Mouse (Mus musculus) ES-Bruce4 (cell line): ENCODE measurements around the gene Tmf1. TPM values are rescaled to one million over a fixed set of nuclear protein-coding genes. Genes with fewer than 3 reads are reported as not detected.

ENCODE experiments used
- H3K27ac ChIP-seq: 2 replicates; pipeline ENCODE4 v1.5.1; 2012; ENCODE audit warnings: low read length, inconsistent platforms; ENCODE audit not compliant: insufficient read depth
- H3K27me3 ChIP-seq: 2 replicates; pipeline ENCODE4 v1.6.1; 2012; ENCODE audit warnings: mild to moderate bottlenecking, low read length, inconsistent platforms; ENCODE audit not compliant: control insufficient read depth, poor library complexity, insufficient read depth, severe bottlenecking
- H3K36me3 ChIP-seq: 2 replicates; pipeline ENCODE4 v1.6.1; 2012; ENCODE audit warnings: inconsistent platforms, mild to moderate bottlenecking, low read length, moderate library complexity; ENCODE audit not compliant: control insufficient read depth, poor library complexity, insufficient read depth, severe bottlenecking
- H3K4me1 ChIP-seq: one replicate; pipeline ENCODE4 v1.8.1; 2011; ENCODE audit warnings: low read length; ENCODE audit not compliant: control insufficient read depth, insufficient read depth
- H3K4me3 ChIP-seq: 2 replicates; pipeline ENCODE4 v1.5.1; 2011; ENCODE audit warnings: low read depth, mild to moderate bottlenecking, low read length
- H3K9ac ChIP-seq: 2 replicates; pipeline ENCODE4 v1.6.1; 2012; ENCODE audit warnings: low read depth, mild to moderate bottlenecking, inconsistent platforms; ENCODE audit not compliant: poor library complexity, severe bottlenecking
- H3K9me3 ChIP-seq: replicated peaks from 2 replicates; pipeline ENCODE4 v1.6.1; 2012; ENCODE audit warnings: mild to moderate bottlenecking, low read length, inconsistent platforms; ENCODE audit not compliant: control insufficient read depth, poor library complexity, insufficient read depth, severe bottlenecking
- CTCF ChIP-seq: IDR thresholded peaks from one replicate; pipeline ENCODE4 v1.8.1; 2011; ENCODE audit warnings: low read depth, low read length
- EP300 ChIP-seq: IDR thresholded peaks from 2 replicates; pipeline ENCODE4 v1.6.1; 2011; ENCODE audit warnings: low read depth, low read length; ENCODE audit not compliant: insufficient read depth
- POLR2A ChIP-seq: IDR thresholded peaks from one replicate; pipeline ENCODE4 v1.8.1; 2011; ENCODE audit warnings: low read length; ENCODE audit not compliant: insufficient read depth
- polyA plus RNA-seq: library from polyadenylated mRNA; stranded (reverse); fragments of >200 nt; gene quantifications from 2 replicates; pipeline ENCODE4 v1.2.4, GENCODE M21; 2011; ENCODE audit warnings: low read depth; ENCODE audit not compliant: missing spikeins, insufficient read depth, insufficient read length

Tmf1 gene
- polyA plus RNA-seq, 1 experiment = 52.4 TPM

DNA sequence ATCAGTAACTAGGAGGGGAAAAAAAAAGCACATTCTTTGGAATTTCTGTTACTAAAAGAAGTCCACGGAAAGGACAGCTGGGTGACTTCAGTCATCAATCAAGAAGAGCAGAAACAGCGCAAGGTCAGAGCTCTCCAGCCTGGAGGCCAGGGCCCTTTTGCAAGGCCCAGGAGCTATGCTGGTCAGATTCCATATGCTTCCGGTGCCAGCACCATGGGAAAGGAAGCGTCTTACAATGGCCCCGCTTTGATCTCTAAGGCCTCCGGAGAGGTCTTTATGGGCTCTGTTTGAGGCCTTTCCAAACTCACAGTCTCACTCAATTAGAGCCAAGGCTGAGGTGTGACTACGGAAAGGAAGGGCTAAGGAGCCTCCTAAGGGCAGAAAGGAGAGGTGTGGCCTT lies 34.6 kb downstream of the Tmf1 start:
- H3K4me1 ChIP-seq = no peaks in the 10 kb centered on the region
- TF ChIP-seq POLR2A = no peak
- TF ChIP-seq CTCF = no peak
- TF ChIP-seq EP300 = no peak
- no peak overlapping the region for H3K4me3 ChIP-seq
- H3K27me3 ChIP-seq = no peaks in the 10 kb centered on the region
- H3K9me3 ChIP-seq = no peaks in the 10 kb centered on the region
- no peaks in the 10 kb centered on the region for H3K36me3 ChIP-seq
- H3K27ac ChIP-seq = no peak overlapping the region
- no peak overlapping the region for H3K9ac ChIP-seq

DNA sequence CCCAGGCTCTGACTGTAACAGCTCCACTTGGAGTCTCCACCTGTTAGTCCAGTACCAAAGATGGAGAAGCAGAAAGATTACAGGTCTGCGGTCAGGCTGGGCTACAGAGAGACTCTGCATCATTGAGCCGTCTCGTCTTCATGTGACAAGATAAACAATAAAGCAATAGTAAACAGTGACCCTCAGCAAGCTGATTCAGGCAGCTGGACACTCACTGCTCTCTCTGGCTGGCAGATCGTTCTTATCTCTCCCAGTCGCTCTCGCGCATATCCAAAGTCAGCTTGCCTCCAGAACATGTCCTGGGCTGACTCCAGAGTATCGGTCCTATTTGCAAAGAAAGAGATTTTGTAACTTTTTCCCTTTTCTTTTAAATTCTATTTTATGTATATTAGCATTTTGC lies 36.3 kb downstream of the Tmf1 start:
- Histone ChIP-seq H3K9me3 (no peaks in the 10 kb centered on the region), H3K27ac (no peak overlapping the region), H3K4me3 (no peak overlapping the region), H3K27me3 (no peaks in the 10 kb centered on the region), H3K4me1 (no peaks in the 10 kb centered on the region), H3K9ac (no peak overlapping the region), H3K36me3 (no peaks in the 10 kb centered on the region)
- no peak for TF ChIP-seq POLR2A
- TF ChIP-seq EP300 = no peak
- TF ChIP-seq CTCF = no peak

DNA sequence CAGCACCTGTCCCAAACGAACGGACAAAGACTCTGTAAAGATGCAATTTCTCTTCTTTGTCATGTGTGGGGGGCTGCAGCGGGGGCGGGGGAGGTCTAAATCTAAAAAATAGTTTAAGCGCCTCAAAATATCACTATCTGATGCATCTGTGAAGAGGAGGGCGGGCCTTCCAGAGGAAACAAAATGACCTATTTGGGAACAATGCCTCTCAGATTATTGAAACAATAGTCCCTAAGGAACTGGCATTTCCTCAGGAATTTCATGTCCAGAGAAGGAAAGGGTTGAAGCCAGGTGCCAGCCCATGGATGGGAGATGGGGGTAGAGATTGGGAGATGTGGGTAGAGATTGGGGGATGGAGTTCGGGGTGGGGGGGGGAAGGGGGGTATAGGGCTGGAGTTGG lies 37.1 kb downstream of the Tmf1 start:
- Histone ChIP-seq H3K27ac (no peak overlapping the region), H3K9me3 (no peaks in the 10 kb centered on the region)
- TF ChIP-seq CTCF (no peak), EP300 (no peak), POLR2A (no peak)

DNA sequence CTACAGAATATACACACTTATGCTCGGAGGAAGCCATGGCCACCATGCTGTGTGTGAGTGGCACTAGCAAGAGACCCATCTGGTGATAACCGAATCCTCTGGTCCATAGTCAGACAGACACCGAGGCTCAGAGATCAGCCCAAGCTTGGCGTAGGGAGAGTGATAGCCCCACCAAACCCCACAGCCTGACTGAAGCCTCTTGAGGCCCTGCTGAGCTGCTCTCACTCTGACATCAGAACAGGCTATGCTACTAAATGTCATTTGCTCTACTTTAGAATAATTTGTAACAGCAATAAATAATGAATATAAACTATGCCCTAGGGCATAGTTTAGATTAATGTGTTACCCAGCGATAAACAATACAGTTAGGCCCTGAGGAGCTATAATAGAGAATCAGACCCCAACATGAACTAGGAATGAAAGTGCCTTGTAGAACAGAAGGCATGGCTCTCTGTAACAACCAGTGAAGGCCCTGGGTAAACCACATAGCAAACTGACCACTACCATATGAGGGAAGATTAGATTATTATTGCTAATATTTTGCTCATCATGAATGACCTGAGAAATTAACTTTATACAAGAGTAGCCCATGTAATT lies 46.1 kb downstream of the Tmf1 start:
- H3K27ac ChIP-seq = no peak overlapping the region
- no peak overlapping the region for H3K9ac ChIP-seq
- H3K36me3 ChIP-seq = no peaks in the 10 kb centered on the region
- H3K4me1 ChIP-seq = no peaks in the 10 kb centered on the region
- TF ChIP-seq POLR2A (no peak), CTCF (no peak), EP300 (no peak)
- H3K9me3 ChIP-seq = no peaks in the 10 kb centered on the region
- H3K27me3 ChIP-seq = no peaks in the 10 kb centered on the region
- H3K4me3 ChIP-seq = no peak overlapping the region

More for the DNA sequence above, 37.1 kb downstream of the Tmf1 start:
- no peaks in the 10 kb centered on the region for H3K27me3 ChIP-seq
- no peaks in the 10 kb centered on the region for H3K36me3 ChIP-seq
- no peak overlapping the region for H3K4me3 ChIP-seq
- no peaks in the 10 kb centered on the region for H3K4me1 ChIP-seq
- no peak overlapping the region for H3K9ac ChIP-seq

DNA sequence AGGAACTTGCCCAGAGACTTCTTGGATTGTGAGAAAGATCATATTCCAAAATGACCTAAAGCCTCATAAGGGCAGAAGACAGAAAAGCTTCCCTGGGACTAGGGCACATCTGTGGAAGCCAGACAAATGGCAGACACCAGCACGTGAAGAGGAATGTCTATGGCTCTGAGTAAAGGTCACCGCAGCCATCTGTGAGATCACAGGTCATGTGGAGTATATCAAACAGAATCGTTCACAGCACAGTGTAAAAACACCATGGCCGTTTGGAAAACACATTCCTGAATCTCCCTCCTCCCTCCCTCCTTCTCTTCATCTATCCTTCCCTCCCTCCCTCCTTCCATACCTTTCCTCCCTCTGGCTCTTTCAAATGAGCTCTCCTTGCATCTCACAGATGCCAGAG lies 47.1 kb downstream of the Tmf1 start:
- TF ChIP-seq CTCF = no peak
- no peak for TF ChIP-seq EP300
- TF ChIP-seq POLR2A = no peak
- no peaks in the 10 kb centered on the region for H3K4me1 ChIP-seq
- H3K27ac ChIP-seq = no peak overlapping the region
- H3K4me3 ChIP-seq = no peak overlapping the region
- H3K9me3 ChIP-seq = no peaks in the 10 kb centered on the region
- no peak overlapping the region for H3K9ac ChIP-seq
- H3K27me3 ChIP-seq = no peaks in the 10 kb centered on the region
- no peaks in the 10 kb centered on the region for H3K36me3 ChIP-seq

DNA sequence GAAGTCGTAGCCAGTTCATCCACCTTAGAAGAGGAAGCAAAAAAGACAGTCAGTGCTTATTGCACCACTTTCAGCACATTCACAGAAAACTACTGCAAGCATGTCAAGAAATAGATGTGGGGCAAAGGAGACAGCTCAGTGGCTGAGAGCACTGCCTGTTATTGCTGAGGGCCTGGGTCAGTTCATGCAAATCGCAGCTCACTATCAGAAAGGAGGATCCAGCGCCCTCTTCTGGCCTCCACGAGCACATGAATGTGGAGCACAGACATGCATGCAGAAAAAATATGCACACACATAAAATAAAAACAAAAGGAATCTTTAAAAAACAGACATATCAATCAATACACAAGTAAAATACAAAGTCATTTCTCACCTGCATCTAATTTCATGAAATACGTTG lies 47.9 kb downstream of the Tmf1 start:
- Histone ChIP-seq H3K27me3 (no peaks in the 10 kb centered on the region), H3K36me3 (no peaks in the 10 kb centered on the region), H3K4me3 (no peak overlapping the region), H3K9me3 (no peaks in the 10 kb centered on the region), H3K9ac (no peak overlapping the region), H3K27ac (no peak overlapping the region), H3K4me1 (no peaks in the 10 kb centered on the region)
- TF ChIP-seq EP300 (no peak), POLR2A (no peak), CTCF (peak; percentile 77)
